Mouse (Mus musculus) thymus, adult 2 months (tissue): ENCODE results near the gene Olfr1357. TPM values are rescaled to one million over a fixed set of nuclear protein-coding genes. Genes with fewer than 3 reads are reported as not detected.
A peak's percentile ranks its signal among the peaks of the same experiment; 100 is the strongest.
"Not testable (repeated sequence)": the region's sequence is repeated elsewhere in the genome, so short reads cannot be mapped to it uniquely, and the experiment has no call there.

ENCODE experiments used
- DNase-seq: peaks from one replicate; pipeline ENCODE4 v3.0.0; 2021
- H3K27ac ChIP-seq: fragments of 200-500 bp; 2 replicates; pipeline ENCODE4 v1.5.1; 2012; ENCODE audit warnings: low read length, control low read depth; ENCODE audit not compliant: control insufficient read depth, insufficient read depth
- H3K27me3 ChIP-seq: fragments of 200-500 bp; 2 replicates; pipeline ENCODE4 v1.6.1; 2012; ENCODE audit warnings: mild to moderate bottlenecking, low read length, moderate library complexity, mixed read lengths; ENCODE audit not compliant: control insufficient read depth, insufficient read depth
- H3K36me3 ChIP-seq: fragments of 200-500 bp; 2 replicates; pipeline ENCODE4 v1.6.1; 2012; ENCODE audit warnings: mild to moderate bottlenecking, low read length, moderate library complexity; ENCODE audit not compliant: control insufficient read depth, insufficient read depth
- H3K4me1 ChIP-seq: fragments of 200-500 bp; replicated peaks from 2 replicates; pipeline ENCODE4 v1.6.1; 2012; ENCODE audit warnings: low read length; ENCODE audit not compliant: control insufficient read depth, insufficient read depth
- H3K4me3 ChIP-seq: fragments of 200-500 bp; 2 replicates; pipeline ENCODE4 v1.5.1; 2012; ENCODE audit warnings: mild to moderate bottlenecking, low read length, control low read depth, moderate library complexity; ENCODE audit not compliant: control insufficient read depth, insufficient read depth
- CTCF ChIP-seq: fragments of 200-500 bp; IDR thresholded peaks from 2 replicates; pipeline ENCODE4 v1.5.1; 2012; ENCODE audit warnings: mild to moderate bottlenecking, control low read depth, low read length, moderate library complexity, borderline replicate concordance; ENCODE audit not compliant: control insufficient read depth, poor library complexity, insufficient read depth; ENCODE audit errors: extremely low read depth
- POLR2A ChIP-seq: fragments of 200-500 bp; IDR thresholded peaks from 2 replicates; pipeline ENCODE4 v1.6.1; 2012; ENCODE audit warnings: mild to moderate bottlenecking, low read length, control low read depth, moderate library complexity; ENCODE audit not compliant: control insufficient read depth, poor library complexity, insufficient read depth; ENCODE audit errors: extremely low read depth
- WGBS: fragments of 180-500 bp; shearing (Covaris S2); methylation state at CpG from one replicate; pipeline ENCODE4 v1.1.7; 2018; 5-methylcytosine and 5-hydroxymethylcytosine counted together
- polyA plus RNA-seq: library from polyadenylated mRNA; depleted of rRNA; stranded (reverse); fragments of >200 nt; gene quantifications from 2 replicates; pipeline ENCODE4 v1.2.3, GENCODE M21; 2012; rRNA removed

Gene Olfr1357
- polyA plus RNA-seq: not detected in 2 replicates

DNA sequence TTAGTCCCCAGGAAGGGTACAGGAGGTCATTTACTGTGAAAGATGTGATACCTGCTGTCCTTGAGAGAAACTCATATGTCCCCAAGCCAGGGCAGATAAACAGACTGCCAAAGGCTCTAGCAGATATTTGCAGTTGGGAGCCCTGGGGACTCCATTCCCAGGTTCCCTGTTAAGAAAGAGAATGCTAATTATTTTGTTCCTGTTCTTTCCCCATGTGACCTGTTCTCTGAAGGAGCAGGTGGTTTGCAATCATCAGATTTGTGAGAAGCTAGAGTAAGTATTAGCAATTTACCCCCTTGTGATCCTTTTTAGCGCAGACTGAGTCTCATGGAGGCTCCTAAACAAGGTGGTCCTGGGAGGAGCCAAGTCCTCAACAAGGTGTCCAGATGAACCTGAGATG lies at the start of gene Olfr1357:
Gene Olfr1357, minus strand, starts transcription at position 101 of the 400 bp plus-strand sequence.
- no peak for TF ChIP-seq CTCF
- no peak for TF ChIP-seq POLR2A
- DNase-seq: no peak
- no peak within 1 kb of the TSS for H3K4me3 ChIP-seq
- H3K27ac ChIP-seq: no peak within 1 kb of the TSS
- 97% methylated on average over 1 of the region's 1 CpGs for WGBS
- no peaks in the 10 kb centered on the region for H3K27me3 ChIP-seq
- no peaks in the 10 kb centered on the region for H3K4me1 ChIP-seq
- H3K36me3 ChIP-seq: no peaks in the 10 kb centered on the region

- H3K27ac ChIP-seq, H3K4me3 ChIP-seq, H3K4me1 ChIP-seq, DNase-seq, H3K36me3 ChIP-seq, H3K27me3 ChIP-seq: not testable (repeated sequence)
- 93% methylated on average over 10 of the region's 10 CpGs for WGBS
Observed at GRCm38 (mm10) chr10:78666696-78667095, 48.8 kb upstream of the Olfr1357 start.

GRCm38 (mm10) chr10:78664546-78664945 lies 46.7 kb upstream of the Olfr1357 start:
- 97% methylated on average over 1 of the region's 1 CpGs for WGBS
- TF ChIP-seq POLR2A: no peak
- TF ChIP-seq CTCF: no peak
- no peak for DNase-seq

GRCm38 (mm10) chr10:78661198-78661597 lies 43.3 kb upstream of the Olfr1357 start:
- no peak for DNase-seq
- no peak overlapping the region for H3K4me3 ChIP-seq
- no peaks in the 10 kb centered on the region for H3K4me1 ChIP-seq
- WGBS: 92% methylated on average over 1 of the region's 1 CpGs
- no peaks in the 10 kb centered on the region for H3K36me3 ChIP-seq
- TF ChIP-seq CTCF (no peak), POLR2A (no peak)
- H3K27me3 ChIP-seq: no peaks in the 10 kb centered on the region
- H3K27ac ChIP-seq: no peak overlapping the region

More at GRCm38 (mm10) chr10:78664546-78664945, 46.7 kb upstream of the Olfr1357 start:
- Histone ChIP-seq H3K4me3 (no peak overlapping the region), H3K36me3 (no peaks in the 10 kb centered on the region), H3K4me1 (no peaks in the 10 kb centered on the region), H3K27me3 (no peaks in the 10 kb centered on the region), H3K27ac (no peak overlapping the region)

DNA sequence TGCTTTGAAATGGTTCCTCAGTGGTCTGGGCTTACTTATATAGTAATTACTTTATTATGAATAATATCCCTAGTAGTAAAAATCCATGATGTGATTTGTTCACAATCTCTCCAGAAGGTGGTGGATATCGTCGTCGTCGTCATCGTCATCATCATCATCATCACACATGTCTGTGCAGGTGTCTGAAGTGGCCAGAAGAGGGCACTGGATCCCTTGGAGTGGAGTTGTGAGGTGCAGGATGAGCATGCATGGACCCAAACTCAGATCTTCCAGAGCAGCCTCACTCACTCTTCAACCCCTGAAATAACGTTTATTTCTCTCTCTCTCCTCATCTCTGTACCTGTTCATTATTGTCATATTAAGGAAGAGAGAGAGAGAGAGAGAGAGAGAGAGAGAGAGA lies 14.4 kb upstream of the Olfr1357 start:
- no peak for TF ChIP-seq CTCF
- no peak for TF ChIP-seq POLR2A
- peak; percentile 23 for DNase-seq
- H3K4me3 ChIP-seq: no peak overlapping the region
- WGBS: 13% methylated on average over 6 of the region's 6 CpGs
- no peaks in the 10 kb centered on the region for H3K36me3 ChIP-seq
- no peaks in the 10 kb centered on the region for H3K27me3 ChIP-seq
- no peak overlapping the region for H3K27ac ChIP-seq
- H3K4me1 ChIP-seq: no peaks in the 10 kb centered on the region

DNA sequence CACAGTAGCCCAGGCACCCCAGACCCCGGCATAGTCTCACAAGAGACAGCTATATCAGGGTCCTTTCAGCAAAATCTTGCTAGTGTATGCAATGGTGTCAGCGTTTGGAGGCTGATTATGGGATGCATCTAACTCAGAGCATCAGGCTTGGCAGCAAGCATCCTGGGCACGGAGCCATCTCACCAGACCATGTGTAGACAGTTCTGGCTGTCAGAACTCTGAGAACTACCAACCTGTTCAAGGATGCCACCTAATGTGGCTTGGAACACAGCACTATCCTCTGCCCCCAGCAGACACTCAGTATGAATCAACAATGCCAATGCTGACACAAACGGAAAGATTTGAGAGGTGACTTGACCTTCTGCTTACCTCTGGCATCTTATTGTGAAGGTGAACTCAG lies 12.3 kb upstream of the Olfr1357 start:
- no peak for DNase-seq
- H3K4me1 ChIP-seq: no peaks in the 10 kb centered on the region
- no peaks in the 10 kb centered on the region for H3K36me3 ChIP-seq
- H3K27ac ChIP-seq: no peak overlapping the region
- TF ChIP-seq CTCF: no peak
- 82% methylated on average over 4 of the region's 4 CpGs for WGBS
- no peaks in the 10 kb centered on the region for H3K27me3 ChIP-seq
- H3K4me3 ChIP-seq: no peak overlapping the region

GRCm38 (mm10) chr10:78623143-78623542 lies 5.3 kb upstream of the Olfr1357 start:
- not testable (repeated sequence) for H3K36me3 ChIP-seq, H3K4me1 ChIP-seq, H3K27me3 ChIP-seq, H3K4me3 ChIP-seq, DNase-seq, H3K27ac ChIP-seq
- 86% methylated on average over 3 of the region's 3 CpGs for WGBS
